Mouse (Mus musculus): Measurements from ENCODE around the gene Abcb4. TPM values are rescaled to one million over a fixed set of nuclear protein-coding genes. Genes with fewer than 3 reads are reported as not detected.

Abcb4 gene
- polyA plus RNA-seq, 1 experiment from 2014 or later, result 26.7 TPM

GRCm38 (mm10) chr5:8877086-8877485, 16.4 kb upstream of the Abcb4 start:
- WGBS (ENCODE audit: insufficient replicate concordance), result 68% methylated on average over 2 of the region's 2 CpGs
- Histone ChIP-seq H3K27ac (no peak overlapping the region), H3K4me1 (replicated peaks) (no peaks in the 10 kb centered on the region), H3K9me3 (replicated peaks) (no peaks in the 10 kb centered on the region), H3K36me3 (no peaks in the 10 kb centered on the region), H3K4me3 (replicated peaks) (no peak overlapping the region), H3K9ac (no peak overlapping the region), H3K4me2 (no peak overlapping the region), H3K27me3 (no peaks in the 10 kb centered on the region)
- DNase-seq, result no peak
- ATAC-seq (ENCODE audit: low read depth), result no peak

GRCm38 (mm10) chr5:8877800-8878199, 15.7 kb upstream of the Abcb4 start:
- H3K27me3 ChIP-seq, result no peaks in the 10 kb centered on the region
- H3K9me3 ChIP-seq (replicated peaks), result no peaks in the 10 kb centered on the region
- no peak overlapping the region for H3K9ac ChIP-seq
- WGBS (ENCODE audit: insufficient replicate concordance), result 40% methylated on average over 5 of the region's 5 CpGs
- no peaks in the 10 kb centered on the region for H3K36me3 ChIP-seq
- H3K4me2 ChIP-seq, result no peak overlapping the region
- H3K4me3 ChIP-seq (replicated peaks), result no peak overlapping the region
- no peaks in the 10 kb centered on the region for H3K4me1 ChIP-seq (replicated peaks)
- no peak for DNase-seq
- no peak for ATAC-seq (ENCODE audit: low read depth)
- no peak overlapping the region for H3K27ac ChIP-seq

- Histone ChIP-seq H3K4me1 (replicated peaks) (no peaks in the 10 kb centered on the region), H3K36me3 (no peaks in the 10 kb centered on the region), H3K4me3 (replicated peaks) (no peak overlapping the region), H3K9ac (no peak overlapping the region), H3K9me3 (replicated peaks) (no peaks in the 10 kb centered on the region), H3K27ac (no peak overlapping the region), H3K4me2 (no peak overlapping the region), H3K27me3 (no peaks in the 10 kb centered on the region)
- no peak for ATAC-seq (ENCODE audit: low read depth)
- WGBS (ENCODE audit: insufficient replicate concordance), result 50% methylated on average over 2 of the region's 2 CpGs
- DNase-seq, result no peak
Observed at GRCm38 (mm10) chr5:8885837-8886236, 7.7 kb upstream of the Abcb4 start.

GRCm38 (mm10) chr5:8894104-8894425, 548 bp downstream of the Abcb4 start:
- Histone ChIP-seq H3K27me3 (no peaks in the 10 kb centered on the region), H3K27ac (peak overlapping the region; percentile 97), H3K36me3 (peaks cover 15% of the 10 kb centered on the region), H3K4me1 (replicated peaks) (peaks cover 45% of the 10 kb centered on the region), H3K4me2 (peak overlapping the region; percentile 81), H3K4me3 (replicated peaks) (peak overlapping the region; percentile 91), H3K9ac (peak overlapping the region; percentile 96), H3K9me3 (replicated peaks) (no peaks in the 10 kb centered on the region)
- DNase-seq (no peak), ATAC-seq (ENCODE audit: low read depth) (no peak)
- WGBS (ENCODE audit: insufficient replicate concordance), result under 1% methylated on average over 15 of the region's 15 CpGs

- H3K4me1 ChIP-seq (replicated peaks), result peaks cover 45% of the 10 kb centered on the region
- H3K36me3 ChIP-seq, result peaks cover 17% of the 10 kb centered on the region
- no peaks in the 10 kb centered on the region for H3K27me3 ChIP-seq
- H3K27ac ChIP-seq, result peak overlapping the region; percentile 97
- no peaks in the 10 kb centered on the region for H3K9me3 ChIP-seq (replicated peaks)
- ATAC-seq (ENCODE audit: low read depth) (peak; percentile 76), DNase-seq (peak; percentile 76)
- H3K4me2 ChIP-seq, result peak overlapping the region; percentile 81
- peak overlapping the region; percentile 91 for H3K4me3 ChIP-seq (replicated peaks)
- 15% methylated on average over 15 of the region's 15 CpGs for WGBS (ENCODE audit: insufficient replicate concordance)
- H3K9ac ChIP-seq, result peak overlapping the region; percentile 96
Observed at GRCm38 (mm10) chr5:8894641-8895490, 1.3 kb downstream of the Abcb4 start.

GRCm38 (mm10) chr5:8896198-8896597, 2.7 kb downstream of the Abcb4 start:
- Histone ChIP-seq H3K36me3 (peaks cover 28% of the 10 kb centered on the region), H3K9ac (no peak overlapping the region; the same call in 1 of the 2 replicates), H3K4me1 (replicated peaks) (peaks cover 45% of the 10 kb centered on the region), H3K4me2 (peak overlapping the region; percentile 20; the same call in 1 of the 2 replicates), H3K4me3 (replicated peaks) (no peak overlapping the region), H3K27me3 (no peaks in the 10 kb centered on the region), H3K9me3 (replicated peaks) (no peaks in the 10 kb centered on the region), H3K27ac (no peak overlapping the region)
- WGBS (ENCODE audit: insufficient replicate concordance), result 60% methylated on average over 1 of the region's 1 CpGs
- DNase-seq (no peak), ATAC-seq (ENCODE audit: low read depth) (no peak)

- peaks cover 36% of the 10 kb centered on the region for H3K36me3 ChIP-seq
- H3K27me3 ChIP-seq, result no peaks in the 10 kb centered on the region
- no peak overlapping the region for H3K4me3 ChIP-seq (replicated peaks)
- no peaks in the 10 kb centered on the region for H3K9me3 ChIP-seq (replicated peaks)
- ATAC-seq (ENCODE audit: low read depth), result no peak
- peaks cover 30% of the 10 kb centered on the region for H3K4me1 ChIP-seq (replicated peaks)
- WGBS (ENCODE audit: insufficient replicate concordance), result 75% methylated on average over 3 of the region's 3 CpGs
- H3K27ac ChIP-seq, result 0 out of 2 replicates have a peak overlapping the region, but pooled peaks have one; percentile 1
- H3K9ac ChIP-seq, result no peak overlapping the region
- H3K4me2 ChIP-seq, result no peak overlapping the region
- no peak for DNase-seq
Observed at GRCm38 (mm10) chr5:8898246-8898645, 4.7 kb downstream of the Abcb4 start.

GRCm38 (mm10) chr5:8901001-8901400, 7.5 kb downstream of the Abcb4 start:
- DNase-seq, result no peak
- H3K27ac ChIP-seq, result no peak overlapping the region
- H3K27me3 ChIP-seq, result no peaks in the 10 kb centered on the region
- 85% methylated on average over 1 of the region's 1 CpGs for WGBS (ENCODE audit: insufficient replicate concordance)
- H3K9ac ChIP-seq, result no peak overlapping the region
- peaks cover 57% of the 10 kb centered on the region for H3K36me3 ChIP-seq
- H3K4me2 ChIP-seq, result no peak overlapping the region
- no peaks in the 10 kb centered on the region for H3K9me3 ChIP-seq (replicated peaks)
- no peak for ATAC-seq (ENCODE audit: low read depth)
- no peak overlapping the region for H3K4me3 ChIP-seq (replicated peaks)
- H3K4me1 ChIP-seq (replicated peaks), result peaks cover 20% of the 10 kb centered on the region

GRCm38 (mm10) chr5:8902141-8902817, 8.8 kb downstream of the Abcb4 start:
- Histone ChIP-seq H3K9ac (no peak overlapping the region), H3K4me3 (replicated peaks) (no peak overlapping the region), H3K27me3 (no peaks in the 10 kb centered on the region), H3K9me3 (replicated peaks) (no peaks in the 10 kb centered on the region), H3K27ac (no peak overlapping the region), H3K4me2 (no peak overlapping the region), H3K4me1 (replicated peaks) (peaks cover 15% of the 10 kb centered on the region), H3K36me3 (peaks cover 61% of the 10 kb centered on the region)
- 76% methylated on average over 6 of the region's 6 CpGs for WGBS (ENCODE audit: insufficient replicate concordance)
- DNase-seq, result no peak
- ATAC-seq (ENCODE audit: low read depth), result no peak

- no peak overlapping the region for H3K9ac ChIP-seq
- ATAC-seq (ENCODE audit: low read depth) (peak; percentile 59), DNase-seq (no peak)
- peaks cover 70% of the 10 kb centered on the region for H3K36me3 ChIP-seq
- H3K4me2 ChIP-seq, result no peak overlapping the region
- 0 out of 2 replicates have a peak, but pooled peaks cover 6% of the 10 kb centered on the region for H3K4me1 ChIP-seq (replicated peaks)
- no peaks in the 10 kb centered on the region for H3K27me3 ChIP-seq
- H3K9me3 ChIP-seq (replicated peaks), result no peaks in the 10 kb centered on the region
- no peak overlapping the region for H3K4me3 ChIP-seq (replicated peaks)
- WGBS (ENCODE audit: insufficient replicate concordance), result 83% methylated on average over 6 of the region's 6 CpGs
- peak overlapping the region; percentile 6; the same call in 1 of the 2 replicates for H3K27ac ChIP-seq
Observed at GRCm38 (mm10) chr5:8904539-8904938, 11.0 kb downstream of the Abcb4 start.

- no peak overlapping the region for H3K4me2 ChIP-seq
- peaks cover 75% of the 10 kb centered on the region for H3K36me3 ChIP-seq
- no peak overlapping the region for H3K27ac ChIP-seq
- H3K27me3 ChIP-seq, result no peaks in the 10 kb centered on the region
- H3K4me3 ChIP-seq (replicated peaks), result no peak overlapping the region
- no peaks in the 10 kb centered on the region for H3K4me1 ChIP-seq (replicated peaks)
- no peaks in the 10 kb centered on the region for H3K9me3 ChIP-seq (replicated peaks)
- 60% methylated on average over 8 of the region's 8 CpGs for WGBS (ENCODE audit: insufficient replicate concordance)
- ATAC-seq (ENCODE audit: low read depth), result no peak
- H3K9ac ChIP-seq, result no peak overlapping the region
- no peak for DNase-seq
Observed at GRCm38 (mm10) chr5:8911567-8912198, 18.2 kb downstream of the Abcb4 start.
